Mouse (Mus musculus) heart, postnatal 0 days (tissue): ENCODE data around the gene Cutal.
"Not testable (repeated sequence)": the region's sequence is repeated elsewhere in the genome, so short reads cannot be mapped to it uniquely, and the experiment has no call there.

Source experiments
- CTCF ChIP-seq: IDR thresholded peaks from 2 replicates; pipeline ENCODE4 v1.5.1; 2016; ENCODE audit warnings: antibody characterized with exemption, control low read depth, low read depth
- EP300 ChIP-seq: IDR thresholded peaks from 2 replicates; pipeline ENCODE4 v1.6.1; 2016; ENCODE audit warnings: antibody characterized with exemption, low read depth

DNA sequence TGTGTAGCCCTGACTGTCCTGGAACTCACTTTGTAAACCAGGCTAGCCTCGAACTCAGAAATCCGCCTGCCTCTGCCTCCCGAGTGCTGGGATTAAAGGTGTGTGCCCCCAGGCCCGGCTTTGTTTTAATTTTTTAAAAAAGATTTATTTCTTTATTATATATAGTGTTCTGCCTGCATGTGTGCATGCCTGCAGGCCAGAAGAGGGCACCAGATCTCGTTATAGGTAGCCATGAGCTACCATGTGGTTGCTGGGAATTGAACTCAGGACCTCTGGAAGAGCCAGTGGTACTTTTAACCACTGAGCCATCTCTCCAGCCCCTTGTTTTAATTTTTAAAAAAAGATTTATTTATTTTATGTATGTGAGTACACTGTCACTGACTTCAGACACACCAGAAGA is 34.1 kb upstream of the Cutal start:
- TF ChIP-seq CTCF, EP300: not testable (repeated sequence)
